Mouse (Mus musculus): Measurements from ENCODE around the gene Ptgdr. TPM values are rescaled to one million over a fixed set of nuclear protein-coding genes. Genes with fewer than 3 reads are reported as not detected.
"Not testable (repeated sequence)": the region's sequence is repeated elsewhere in the genome, so short reads cannot be mapped to it uniquely, and the experiment has no call there.

Ptgdr gene
- polyA plus RNA-seq, 1 experiment from 2014 or later, result not detected

- Histone ChIP-seq H3K4me3 (ENCODE audit: low read depth, low read length) (no peak overlapping the region), H3K27me3 (ENCODE audit: control insufficient read depth, insufficient read depth, low read depth, low read length) (peaks cover 14% of the 10 kb centered on the region), H3K27ac (ENCODE audit: low read length) (no peak overlapping the region), H3K4me2 (ENCODE audit: low read depth, low read length) (no peak overlapping the region), H3K4me1 (ENCODE audit: control insufficient read depth, low read depth, low read length) (no peaks in the 10 kb centered on the region), H3K9me3 (replicated peaks; ENCODE audit: control insufficient read depth, low read length) (no peaks in the 10 kb centered on the region), H3K9ac (ENCODE audit: low read depth, low read length) (no peak overlapping the region), H3K36me3 (ENCODE audit: control insufficient read depth, insufficient read depth) (no peaks in the 10 kb centered on the region)
- ATAC-seq (ENCODE audit: low read depth), result no peak
- 8% methylated on average over 12 of the region's 12 CpGs for WGBS (ENCODE audit: insufficient replicate concordance)
Measured at GRCm38 (mm10) chr14:44858372-44858771, 803 bp downstream of the Ptgdr start.

- not testable (repeated sequence) for H3K4me3 ChIP-seq (ENCODE audit: low read depth, low read length); H3K9ac ChIP-seq (ENCODE audit: low read depth, low read length); H3K4me1 ChIP-seq (ENCODE audit: control insufficient read depth, low read depth, low read length); ATAC-seq (ENCODE audit: low read depth); H3K27me3 ChIP-seq (ENCODE audit: control insufficient read depth, insufficient read depth, low read depth, low read length); H3K27ac ChIP-seq (ENCODE audit: low read length); H3K9me3 ChIP-seq (replicated peaks; ENCODE audit: control insufficient read depth, low read length); H3K4me2 ChIP-seq (ENCODE audit: low read depth, low read length); H3K36me3 ChIP-seq (ENCODE audit: control insufficient read depth, insufficient read depth)
- 8% methylated on average over 3 of the region's 3 CpGs for WGBS (ENCODE audit: insufficient replicate concordance)
Measured at GRCm38 (mm10) chr14:44850637-44851036, 8.5 kb downstream of the Ptgdr start.

GRCm38 (mm10) chr14:44847740-44848139 is 11.4 kb downstream of the Ptgdr start:
- Histone ChIP-seq H3K9me3 (replicated peaks; ENCODE audit: control insufficient read depth, low read length) (no peaks in the 10 kb centered on the region), H3K27me3 (ENCODE audit: control insufficient read depth, insufficient read depth, low read depth, low read length) (no peaks in the 10 kb centered on the region), H3K4me2 (ENCODE audit: low read depth, low read length) (no peak overlapping the region), H3K36me3 (ENCODE audit: control insufficient read depth, insufficient read depth) (no peaks in the 10 kb centered on the region), H3K27ac (ENCODE audit: low read length) (no peak overlapping the region), H3K4me1 (ENCODE audit: control insufficient read depth, low read depth, low read length) (no peaks in the 10 kb centered on the region), H3K4me3 (ENCODE audit: low read depth, low read length) (no peak overlapping the region), H3K9ac (ENCODE audit: low read depth, low read length) (no peak overlapping the region)
- 47% methylated on average over 2 of the region's 2 CpGs for WGBS (ENCODE audit: insufficient replicate concordance)
- ATAC-seq (ENCODE audit: low read depth), result no peak

- Histone ChIP-seq H3K4me1 (ENCODE audit: control insufficient read depth, low read depth, low read length) (no peaks in the 10 kb centered on the region), H3K9me3 (replicated peaks; ENCODE audit: control insufficient read depth, low read length) (no peaks in the 10 kb centered on the region), H3K27me3 (ENCODE audit: control insufficient read depth, insufficient read depth, low read depth, low read length) (no peaks in the 10 kb centered on the region), H3K36me3 (ENCODE audit: control insufficient read depth, insufficient read depth) (no peaks in the 10 kb centered on the region), H3K4me3 (ENCODE audit: low read depth, low read length) (no peak overlapping the region), H3K4me2 (ENCODE audit: low read depth, low read length) (no peak overlapping the region), H3K9ac (ENCODE audit: low read depth, low read length) (no peak overlapping the region), H3K27ac (ENCODE audit: low read length) (no peak overlapping the region)
- 59% methylated on average over 6 of the region's 6 CpGs for WGBS (ENCODE audit: insufficient replicate concordance)
- ATAC-seq (ENCODE audit: low read depth), result no peak
Measured at GRCm38 (mm10) chr14:44846558-44847263, 12.5 kb downstream of the Ptgdr start.

- no peaks in the 10 kb centered on the region for H3K36me3 ChIP-seq (ENCODE audit: control insufficient read depth, insufficient read depth)
- no peaks in the 10 kb centered on the region for H3K27me3 ChIP-seq (ENCODE audit: control insufficient read depth, insufficient read depth, low read depth, low read length)
- no peak overlapping the region for H3K27ac ChIP-seq (ENCODE audit: low read length)
- WGBS (ENCODE audit: insufficient replicate concordance), result 35% methylated on average over 15 of the region's 15 CpGs
- H3K9ac ChIP-seq (ENCODE audit: low read depth, low read length), result no peak overlapping the region
- H3K4me3 ChIP-seq (ENCODE audit: low read depth, low read length), result no peak overlapping the region
- no peaks in the 10 kb centered on the region for H3K9me3 ChIP-seq (replicated peaks; ENCODE audit: control insufficient read depth, low read length)
- ATAC-seq (ENCODE audit: low read depth), result no peak
- no peaks in the 10 kb centered on the region for H3K4me1 ChIP-seq (ENCODE audit: control insufficient read depth, low read depth, low read length)
- H3K4me2 ChIP-seq (ENCODE audit: low read depth, low read length), result no peak overlapping the region
Measured at GRCm38 (mm10) chr14:44843768-44844755, 15.1 kb downstream of the Ptgdr start.

DNA sequence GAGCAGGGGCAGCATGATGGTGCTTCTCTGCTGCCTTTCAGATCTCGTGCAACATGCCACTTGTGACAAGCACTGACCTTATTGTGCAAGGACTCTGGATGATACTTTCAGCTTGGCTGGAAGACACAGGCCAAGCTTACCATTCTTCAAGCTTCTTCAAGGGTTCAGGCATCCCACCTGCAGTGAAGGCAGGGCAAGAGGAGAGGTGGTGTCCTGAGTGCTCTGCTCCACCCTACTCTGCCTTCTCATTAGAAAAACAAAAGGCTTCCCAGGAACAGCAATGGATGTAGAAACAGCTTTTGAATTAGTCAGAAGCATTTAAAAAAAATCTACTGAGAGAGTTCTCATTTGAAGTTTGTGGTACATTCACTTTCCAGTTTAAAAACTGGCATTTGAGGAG is 20.5 kb downstream of the Ptgdr start:
- Histone ChIP-seq H3K27me3 (ENCODE audit: control insufficient read depth, insufficient read depth, low read depth, low read length) (no peaks in the 10 kb centered on the region), H3K4me1 (ENCODE audit: control insufficient read depth, low read depth, low read length) (no peaks in the 10 kb centered on the region), H3K36me3 (ENCODE audit: control insufficient read depth, insufficient read depth) (no peaks in the 10 kb centered on the region), H3K9me3 (replicated peaks; ENCODE audit: control insufficient read depth, low read length) (no peaks in the 10 kb centered on the region), H3K4me3 (ENCODE audit: low read depth, low read length) (no peak overlapping the region), H3K4me2 (ENCODE audit: low read depth, low read length) (no peak overlapping the region), H3K9ac (ENCODE audit: low read depth, low read length) (no peak overlapping the region), H3K27ac (ENCODE audit: low read length) (no peak overlapping the region)
- 48% methylated on average over 1 of the region's 1 CpGs for WGBS (ENCODE audit: insufficient replicate concordance)
- no peak for ATAC-seq (ENCODE audit: low read depth)

DNA sequence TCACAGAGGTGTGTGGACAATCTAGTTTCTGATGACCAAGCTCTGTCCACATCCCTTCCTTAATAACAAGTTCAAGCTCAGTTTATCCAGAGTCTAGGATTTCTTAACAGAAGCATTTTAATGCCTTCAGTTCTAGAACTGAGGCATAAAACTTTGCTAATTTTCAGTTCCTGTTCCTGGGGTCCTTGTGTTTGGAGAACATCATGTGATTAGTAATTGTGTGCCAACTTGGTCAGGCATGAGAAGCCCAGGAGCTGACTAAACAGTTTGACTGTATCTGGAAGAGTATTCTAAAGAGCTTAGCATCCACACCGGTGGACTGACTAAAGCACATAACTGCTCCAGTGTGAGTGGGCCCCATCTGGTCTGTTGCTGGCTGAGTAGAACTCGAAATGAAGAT is 24.0 kb downstream of the Ptgdr start:
- Histone ChIP-seq H3K4me1 (ENCODE audit: control insufficient read depth, low read depth, low read length) (no peaks in the 10 kb centered on the region), H3K27ac (ENCODE audit: low read length) (no peak overlapping the region), H3K36me3 (ENCODE audit: control insufficient read depth, insufficient read depth) (no peaks in the 10 kb centered on the region), H3K9ac (ENCODE audit: low read depth, low read length) (no peak overlapping the region), H3K4me3 (ENCODE audit: low read depth, low read length) (no peak overlapping the region), H3K4me2 (ENCODE audit: low read depth, low read length) (no peak overlapping the region), H3K9me3 (replicated peaks; ENCODE audit: control insufficient read depth, low read length) (no peaks in the 10 kb centered on the region), H3K27me3 (ENCODE audit: control insufficient read depth, insufficient read depth, low read depth, low read length) (no peaks in the 10 kb centered on the region)
- no peak for ATAC-seq (ENCODE audit: low read depth)
- 44% methylated on average over 2 of the region's 2 CpGs for WGBS (ENCODE audit: insufficient replicate concordance)

DNA sequence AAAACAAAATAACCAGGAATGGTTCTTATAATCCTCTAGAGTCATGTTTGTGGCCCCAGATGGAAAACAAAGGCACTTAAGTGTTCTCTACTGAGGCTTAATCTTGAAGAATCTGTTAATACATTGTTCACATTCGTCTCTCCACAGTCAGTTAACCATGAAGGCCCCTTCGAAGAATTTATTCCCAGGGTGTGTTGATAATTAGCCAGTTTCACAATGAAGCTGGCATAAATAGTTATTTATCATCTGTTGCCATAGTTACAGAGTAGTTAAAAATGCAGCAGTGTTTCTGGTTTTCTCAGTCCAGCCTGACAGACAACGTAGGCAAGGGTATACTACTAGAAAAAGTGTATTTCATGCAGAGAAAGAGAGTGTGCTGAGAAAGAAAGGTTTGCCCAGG is 25.0 kb downstream of the Ptgdr start:
- not testable (repeated sequence) for H3K36me3 ChIP-seq (ENCODE audit: control insufficient read depth, insufficient read depth); H3K9ac ChIP-seq (ENCODE audit: low read depth, low read length); H3K4me2 ChIP-seq (ENCODE audit: low read depth, low read length); H3K27ac ChIP-seq (ENCODE audit: low read length); H3K4me1 ChIP-seq (ENCODE audit: control insufficient read depth, low read depth, low read length); H3K4me3 ChIP-seq (ENCODE audit: low read depth, low read length); H3K27me3 ChIP-seq (ENCODE audit: control insufficient read depth, insufficient read depth, low read depth, low read length); H3K9me3 ChIP-seq (replicated peaks; ENCODE audit: control insufficient read depth, low read length); ATAC-seq (ENCODE audit: low read depth)
- 52% methylated on average over 3 of the region's 3 CpGs for WGBS (ENCODE audit: insufficient replicate concordance)

- H3K9ac ChIP-seq (ENCODE audit: low read depth, low read length); H3K4me1 ChIP-seq (ENCODE audit: control insufficient read depth, low read depth, low read length); H3K27me3 ChIP-seq (ENCODE audit: control insufficient read depth, insufficient read depth, low read depth, low read length); H3K27ac ChIP-seq (ENCODE audit: low read length); H3K9me3 ChIP-seq (replicated peaks; ENCODE audit: control insufficient read depth, low read length); ATAC-seq (ENCODE audit: low read depth); H3K36me3 ChIP-seq (ENCODE audit: control insufficient read depth, insufficient read depth); H3K4me2 ChIP-seq (ENCODE audit: low read depth, low read length); H3K4me3 ChIP-seq (ENCODE audit: low read depth, low read length): not testable (repeated sequence)
- WGBS (ENCODE audit: insufficient replicate concordance), result 71% methylated on average over 4 of the region's 4 CpGs
Measured at GRCm38 (mm10) chr14:44833096-44833495, 26.1 kb downstream of the Ptgdr start.
